Mouse (Mus musculus) stomach, postnatal 0 days (tissue): ENCODE results near the gene Rnf207. TPM values are rescaled to one million over a fixed set of nuclear protein-coding genes. Genes with fewer than 3 reads are reported as not detected.

Source experiments
- ATAC-seq: fragments of 200-750 bp; cut with Nextera tagmentation; 2 replicates; pipeline ENCODE4 v1.8.0; 2017; ENCODE audit not compliant: low FRiP score, low TSS enrichment
- DNase-seq: peaks from one replicate; pipeline ENCODE4 v3.0.0-alpha.2; 2016; ENCODE audit warnings: low spot score
- H3K27ac ChIP-seq: fragments of 300-500 bp; sonication (generic); replicated peaks from 2 replicates; pipeline ENCODE4 v1.5.1; 2014; ENCODE audit warnings: mild to moderate bottlenecking, control low read depth
- H3K27me3 ChIP-seq: fragments of 300-500 bp; sonication (generic); 2 replicates; pipeline ENCODE4 v1.6.1; 2014; ENCODE audit warnings: low read length; ENCODE audit not compliant: control insufficient read depth, insufficient read depth
- H3K36me3 ChIP-seq: fragments of 300-500 bp; sonication (generic); 2 replicates; pipeline ENCODE4 v1.6.1; 2014; ENCODE audit warnings: low read length, mixed read lengths; ENCODE audit not compliant: control insufficient read depth, insufficient read depth
- H3K4me1 ChIP-seq: fragments of 300-500 bp; sonication (generic); replicated peaks from 2 replicates; pipeline ENCODE4 v1.6.1; 2014; ENCODE audit warnings: antibody characterized with exemption; ENCODE audit not compliant: control insufficient read depth, insufficient read depth
- H3K4me2 ChIP-seq: fragments of 300-500 bp; sonication (generic); replicated peaks from 2 replicates; pipeline ENCODE4 v1.6.1; 2014; ENCODE audit warnings: low read depth, mild to moderate bottlenecking, control low read depth, moderate library complexity
- H3K4me3 ChIP-seq: fragments of 300-500 bp; sonication (generic); 2 replicates; pipeline ENCODE4 v1.5.1; 2014; ENCODE audit warnings: low read depth, low read length, control low read depth
- H3K9ac ChIP-seq: fragments of 300-500 bp; sonication (generic); 2 replicates; pipeline ENCODE4 v1.6.1; 2014; ENCODE audit warnings: mild to moderate bottlenecking, low read length, control low read depth, mixed read lengths
- H3K9me3 ChIP-seq: fragments of 300-500 bp; sonication (generic); 2 replicates; pipeline ENCODE4 v1.6.1; 2016; ENCODE audit warnings: low read length; ENCODE audit not compliant: control insufficient read depth
- CTCF ChIP-seq: IDR thresholded peaks from 2 replicates; pipeline ENCODE4 v1.5.1; 2016; ENCODE audit warnings: antibody characterized with exemption, low read depth, mild to moderate bottlenecking, moderate library complexity
- EP300 ChIP-seq: optimal IDR thresholded peaks from 2 replicates; pipeline ENCODE3; 2016; ENCODE audit warnings: antibody characterized with exemption
- WGBS: fragments of 180-500 bp; shearing (Covaris S2); extraction: QIAGEN DNeasy Blood & Tissue Kit; methylation state at CpG from one replicate; pipeline ENCODE4 v1.1.7; 2014; 5-methylcytosine and 5-hydroxymethylcytosine counted together
- polyA plus RNA-seq: library from polyadenylated mRNA; unstranded; fragments of >200 nt; fragmentation: Nextera tagmentation; extraction: Ambion mirVana; gene quantifications from 2 replicates; pipeline ENCODE4 v1.2.1, GENCODE M21; 2015

Gene Rnf207
- polyA plus RNA-seq, 1 experiment from 2014 or later, result 0.46 TPM

- peaks cover 4% of the 10 kb centered on the region; the same call in 1 of the 2 replicates for H3K36me3 ChIP-seq
- 7% methylated on average over 14 of the region's 14 CpGs for WGBS
- no peaks in the 10 kb centered on the region for H3K4me1 ChIP-seq
- peaks cover 20% of the 10 kb centered on the region; the same call in 1 of the 2 replicates for H3K27me3 ChIP-seq
- H3K4me2 ChIP-seq, result peak overlapping the region; percentile 21; the same call in 1 of the 2 replicates
- no peak overlapping the region for H3K27ac ChIP-seq
- ATAC-seq, result no peak
- H3K9ac ChIP-seq, result no peak overlapping the region
- TF ChIP-seq EP300, result no peak
- TF ChIP-seq CTCF, result no peak
- no peak for DNase-seq
- H3K9me3 ChIP-seq, result no peaks in the 10 kb centered on the region
- peak overlapping the region; percentile 4; the same call in 1 of the 2 replicates for H3K4me3 ChIP-seq
Observed at GRCm38 (mm10) chr4:152312186-152312585, 6.6 kb downstream of the Rnf207 start.

GRCm38 (mm10) chr4:152307542-152307941, 11.3 kb downstream of the Rnf207 start:
- H3K36me3 ChIP-seq, result peaks cover 7% of the 10 kb centered on the region; the same call in 1 of the 2 replicates
- H3K4me3 ChIP-seq, result no peak overlapping the region
- no peaks in the 10 kb centered on the region for H3K9me3 ChIP-seq
- no peak overlapping the region for H3K4me2 ChIP-seq
- H3K27me3 ChIP-seq, result peaks cover 3% of the 10 kb centered on the region; the same call in 1 of the 2 replicates
- WGBS, result 82% methylated on average over 9 of the region's 9 CpGs
- TF ChIP-seq CTCF (no peak), EP300 (no peak)
- ATAC-seq (no peak), DNase-seq (no peak)
- H3K9ac ChIP-seq, result no peak overlapping the region
- H3K4me1 ChIP-seq, result no peaks in the 10 kb centered on the region
- no peak overlapping the region for H3K27ac ChIP-seq

- H3K27me3 ChIP-seq, result no peaks in the 10 kb centered on the region
- H3K4me3 ChIP-seq, result no peak overlapping the region
- 73% methylated on average over 6 of the region's 6 CpGs for WGBS
- peaks cover 7% of the 10 kb centered on the region; the same call in 1 of the 2 replicates for H3K36me3 ChIP-seq
- H3K4me2 ChIP-seq, result no peak overlapping the region
- no peak overlapping the region for H3K9ac ChIP-seq
- ATAC-seq (no peak), DNase-seq (no peak)
- H3K9me3 ChIP-seq, result no peaks in the 10 kb centered on the region
- TF ChIP-seq EP300, result no peak
- TF ChIP-seq CTCF, result no peak
- H3K27ac ChIP-seq, result no peak overlapping the region
- H3K4me1 ChIP-seq, result no peaks in the 10 kb centered on the region
Observed at GRCm38 (mm10) chr4:152305991-152306390, 12.8 kb downstream of the Rnf207 start.

- Histone ChIP-seq H3K9me3 (no peaks in the 10 kb centered on the region), H3K27me3 (no peaks in the 10 kb centered on the region), H3K9ac (no peak overlapping the region), H3K27ac (no peak overlapping the region), H3K4me1 (no peaks in the 10 kb centered on the region), H3K4me3 (no peak overlapping the region), H3K36me3 (peaks cover 12% of the 10 kb centered on the region), H3K4me2 (no peak overlapping the region)
- DNase-seq, result no peak
- no peak for ATAC-seq
- WGBS, result 89% methylated on average over 6 of the region's 6 CpGs
- TF ChIP-seq EP300 (no peak), CTCF (no peak)
Observed at GRCm38 (mm10) chr4:152304685-152305084, 14.1 kb downstream of the Rnf207 start.

GRCm38 (mm10) chr4:152303172-152303571, 15.6 kb downstream of the Rnf207 start:
- no peak overlapping the region for H3K9ac ChIP-seq
- DNase-seq, result no peak

GRCm38 (mm10) chr4:152302012-152302411, 16.8 kb downstream of the Rnf207 start:
- no peaks in the 10 kb centered on the region for H3K27me3 ChIP-seq
- no peak overlapping the region for H3K4me2 ChIP-seq
- peaks cover 8% of the 10 kb centered on the region for H3K36me3 ChIP-seq
- peaks cover 5% of the 10 kb centered on the region; the same call in 1 of the 2 replicates for H3K4me1 ChIP-seq
- no peak for TF ChIP-seq CTCF
- TF ChIP-seq EP300, result no peak
- ATAC-seq, result no peak
- DNase-seq, result no peak
- no peaks in the 10 kb centered on the region for H3K9me3 ChIP-seq
- H3K4me3 ChIP-seq, result no peak overlapping the region
- H3K9ac ChIP-seq, result no peak overlapping the region
- WGBS, result 75% methylated on average over 11 of the region's 11 CpGs
- no peak overlapping the region for H3K27ac ChIP-seq

More at GRCm38 (mm10) chr4:152303172-152303571, 15.6 kb downstream of the Rnf207 start:
- Histone ChIP-seq H3K4me2 (no peak overlapping the region), H3K27me3 (no peaks in the 10 kb centered on the region), H3K27ac (no peak overlapping the region), H3K9me3 (no peaks in the 10 kb centered on the region), H3K4me3 (no peak overlapping the region), H3K36me3 (peaks cover 8% of the 10 kb centered on the region), H3K4me1 (peaks cover 2% of the 10 kb centered on the region; the same call in 1 of the 2 replicates)
- ATAC-seq, result no peak
- TF ChIP-seq CTCF (no peak), EP300 (no peak)
- 92% methylated on average over 10 of the region's 10 CpGs for WGBS
